Mouse (Mus musculus): ENCODE results near the gene Gm20388. TPM values are rescaled to one million over a fixed set of nuclear protein-coding genes. Genes with fewer than 3 reads are reported as not detected.
A peak's percentile ranks its signal among the peaks of the same experiment; 100 is the strongest.

Gene Gm20388
- polyA plus RNA-seq, 1 experiment from 2014 or later: 7.4 TPM

DNA sequence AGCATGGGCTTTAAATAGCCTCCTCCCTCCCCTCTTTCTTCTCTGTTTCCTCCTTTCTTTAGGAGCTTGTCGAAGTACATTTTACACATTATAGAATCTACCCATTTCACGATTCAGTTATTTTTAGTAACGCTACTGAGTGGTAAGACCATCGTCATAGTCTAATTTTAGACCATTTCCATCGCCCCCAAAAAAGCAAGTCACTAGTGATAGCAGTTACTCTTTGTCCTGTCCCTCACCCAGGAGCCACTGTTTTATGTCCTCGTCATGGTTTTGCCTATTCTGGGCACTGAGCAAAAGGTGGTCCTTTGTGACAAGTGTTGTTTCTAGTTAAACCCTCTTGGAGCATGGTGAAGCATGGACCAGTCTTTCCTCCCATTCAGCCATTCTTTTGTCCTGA, 209.3 kb downstream of the Gm20388 start:
- H3K4me1 ChIP-seq (ENCODE audit: control insufficient read depth, insufficient read depth, low read length): peaks cover 12% of the 10 kb centered on the region
- no peak overlapping the region for H3K27ac ChIP-seq (ENCODE audit: low read length)
- no peak overlapping the region for H3K9ac ChIP-seq (ENCODE audit: low read length)
- H3K9me3 ChIP-seq (replicated peaks; ENCODE audit: control insufficient read depth, low read length): no peaks in the 10 kb centered on the region
- WGBS: 80% methylated on average over 6 of the region's 6 CpGs
- H3K4me2 ChIP-seq (ENCODE audit: low read depth, low read length): no peak overlapping the region
- no peak for ATAC-seq (ENCODE audit: insufficient read depth, low FRiP score)
- H3K27me3 ChIP-seq (ENCODE audit: control insufficient read depth, insufficient read depth, low read length): peaks cover 16% of the 10 kb centered on the region
- no peak overlapping the region for H3K4me3 ChIP-seq (replicated peaks; ENCODE audit: low read length)
- no peaks in the 10 kb centered on the region for H3K36me3 ChIP-seq (ENCODE audit: control insufficient read depth, insufficient read depth, low read length)

DNA sequence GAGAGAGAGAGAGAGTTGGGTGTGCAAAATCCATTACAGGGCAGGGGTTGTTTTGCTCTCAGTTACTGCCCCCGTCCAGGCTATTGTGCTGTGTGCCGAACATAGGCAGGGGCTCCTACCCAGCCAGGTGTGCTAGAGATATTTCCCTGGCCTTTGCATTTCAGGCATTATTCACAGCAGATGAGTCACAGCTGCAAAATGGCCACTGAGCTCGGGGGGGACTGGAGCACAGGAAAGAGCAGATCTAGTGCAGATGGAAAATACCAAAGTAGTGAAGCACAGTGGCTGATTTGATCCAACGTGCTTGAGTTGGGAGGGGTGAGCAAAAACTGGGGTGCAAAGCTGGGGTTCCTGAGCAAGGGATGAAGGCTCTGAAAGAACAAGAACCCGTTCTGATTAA, 210.3 kb downstream of the Gm20388 start:
- ATAC-seq (ENCODE audit: insufficient read depth, low FRiP score): no peak
- H3K27me3 ChIP-seq (ENCODE audit: control insufficient read depth, insufficient read depth, low read length): peaks cover 7% of the 10 kb centered on the region
- H3K9ac ChIP-seq (ENCODE audit: low read length): no peak overlapping the region
- H3K36me3 ChIP-seq (ENCODE audit: control insufficient read depth, insufficient read depth, low read length): no peaks in the 10 kb centered on the region
- H3K4me1 ChIP-seq (ENCODE audit: control insufficient read depth, insufficient read depth, low read length): peaks cover 14% of the 10 kb centered on the region
- no peak overlapping the region for H3K4me3 ChIP-seq (replicated peaks; ENCODE audit: low read length)
- WGBS: 47% methylated on average over 5 of the region's 5 CpGs
- H3K4me2 ChIP-seq (ENCODE audit: low read depth, low read length): no peak overlapping the region
- H3K27ac ChIP-seq (ENCODE audit: low read length): no peak overlapping the region
- no peaks in the 10 kb centered on the region for H3K9me3 ChIP-seq (replicated peaks; ENCODE audit: control insufficient read depth, low read length)

DNA sequence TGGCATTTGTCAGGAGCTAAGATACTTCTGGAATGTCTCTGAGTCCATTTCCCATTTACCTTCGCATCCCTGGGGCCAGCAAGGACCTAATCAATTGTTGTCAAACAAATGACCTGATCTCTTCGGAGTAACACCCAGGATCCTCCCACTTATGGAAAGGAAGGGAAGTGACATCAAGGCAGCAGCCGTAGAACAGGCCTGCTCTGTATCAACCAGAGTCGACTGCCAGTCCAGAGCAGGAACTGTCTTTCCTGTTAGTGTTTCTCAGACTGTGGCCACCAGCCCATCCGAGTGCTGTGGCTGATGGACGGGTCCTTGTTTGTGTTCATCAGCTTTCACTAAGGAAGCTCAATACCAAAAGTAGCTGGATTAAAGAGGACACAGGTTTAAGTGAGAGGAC, 213.6 kb downstream of the Gm20388 start:
- H3K4me1 ChIP-seq (ENCODE audit: control insufficient read depth, insufficient read depth, low read length): peaks cover 26% of the 10 kb centered on the region
- H3K36me3 ChIP-seq (ENCODE audit: control insufficient read depth, insufficient read depth, low read length): no peaks in the 10 kb centered on the region
- H3K9ac ChIP-seq (ENCODE audit: low read length): no peak overlapping the region
- WGBS: 26% methylated on average over 6 of the region's 6 CpGs
- no peak for ATAC-seq (ENCODE audit: insufficient read depth, low FRiP score)
- no peak overlapping the region for H3K4me3 ChIP-seq (replicated peaks; ENCODE audit: low read length)
- no peaks in the 10 kb centered on the region; the same call in 1 of the 2 replicates for H3K9me3 ChIP-seq (replicated peaks; ENCODE audit: control insufficient read depth, low read length)
- H3K27ac ChIP-seq (ENCODE audit: low read length): peak overlapping the region; percentile 13; the same call in 1 of the 2 replicates
- no peaks in the 10 kb centered on the region for H3K27me3 ChIP-seq (ENCODE audit: control insufficient read depth, insufficient read depth, low read length)
- no peak overlapping the region for H3K4me2 ChIP-seq (ENCODE audit: low read depth, low read length)

GRCm38 (mm10) chr8:120124836-120125389, 214.3 kb downstream of the Gm20388 start:
- H3K4me2 ChIP-seq (ENCODE audit: low read depth, low read length): no peak overlapping the region
- peaks cover 26% of the 10 kb centered on the region for H3K4me1 ChIP-seq (ENCODE audit: control insufficient read depth, insufficient read depth, low read length)
- no peak for ATAC-seq (ENCODE audit: insufficient read depth, low FRiP score)
- no peak overlapping the region for H3K4me3 ChIP-seq (replicated peaks; ENCODE audit: low read length)
- no peaks in the 10 kb centered on the region; the same call in 1 of the 2 replicates for H3K9me3 ChIP-seq (replicated peaks; ENCODE audit: control insufficient read depth, low read length)
- no peak overlapping the region for H3K9ac ChIP-seq (ENCODE audit: low read length)
- H3K27me3 ChIP-seq (ENCODE audit: control insufficient read depth, insufficient read depth, low read length): no peaks in the 10 kb centered on the region
- no peaks in the 10 kb centered on the region for H3K36me3 ChIP-seq (ENCODE audit: control insufficient read depth, insufficient read depth, low read length)
- 54% methylated on average over 7 of the region's 7 CpGs for WGBS
- H3K27ac ChIP-seq (ENCODE audit: low read length): no peak overlapping the region

DNA sequence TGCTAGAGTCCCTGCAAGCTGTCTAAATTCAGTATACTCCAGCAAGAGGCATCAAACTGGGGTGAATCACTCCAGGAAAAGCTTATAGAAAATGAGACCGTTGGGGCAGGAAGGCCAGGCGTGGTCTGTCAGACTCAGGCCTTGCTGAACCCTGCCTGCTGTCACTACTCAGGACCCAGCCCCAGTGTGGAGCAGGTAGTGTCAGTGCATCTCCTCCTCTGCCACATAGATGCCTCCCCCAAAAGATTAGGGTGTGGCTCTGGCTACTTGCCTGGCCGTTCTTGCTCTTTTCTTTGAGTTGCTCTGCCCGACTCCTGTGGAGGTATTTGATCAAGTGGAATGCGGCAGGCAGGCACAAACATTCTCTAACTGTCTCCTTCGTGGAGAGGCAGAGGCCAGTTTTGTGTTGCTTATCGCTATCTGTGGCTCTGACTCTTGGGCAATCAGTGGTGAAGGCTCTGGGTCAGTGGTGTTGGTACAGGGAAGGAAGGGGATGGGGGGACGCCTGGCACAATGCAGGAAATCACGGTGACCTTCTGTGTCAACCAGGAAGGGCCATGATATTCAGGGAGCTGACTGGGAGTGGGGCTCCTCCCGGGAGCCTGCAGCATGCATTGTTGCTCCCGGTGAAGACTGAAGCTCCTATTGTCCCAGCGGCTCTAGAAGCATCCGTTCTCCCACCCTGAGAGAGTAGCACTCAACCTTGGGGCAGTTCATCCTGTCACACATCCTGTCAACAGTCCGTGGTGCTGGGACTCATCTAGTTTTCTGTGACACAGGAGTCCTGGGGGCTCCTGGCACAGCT, 215.9 kb downstream of the Gm20388 start:
- H3K27ac ChIP-seq (ENCODE audit: low read length): peak overlapping the region; percentile 65
- H3K36me3 ChIP-seq (ENCODE audit: control insufficient read depth, insufficient read depth, low read length): no peaks in the 10 kb centered on the region
- peaks cover 26% of the 10 kb centered on the region for H3K4me1 ChIP-seq (ENCODE audit: control insufficient read depth, insufficient read depth, low read length)
- H3K9me3 ChIP-seq (replicated peaks; ENCODE audit: control insufficient read depth, low read length): no peaks in the 10 kb centered on the region; the same call in 1 of the 2 replicates
- no peak overlapping the region for H3K4me3 ChIP-seq (replicated peaks; ENCODE audit: low read length)
- 25% methylated on average over 14 of the region's 14 CpGs for WGBS
- peak overlapping the region; percentile 28; the same call in 1 of the 2 replicates for H3K9ac ChIP-seq (ENCODE audit: low read length)
- ATAC-seq (ENCODE audit: insufficient read depth, low FRiP score): peak; percentile 51; the same call in 1 of the 2 replicates
- H3K27me3 ChIP-seq (ENCODE audit: control insufficient read depth, insufficient read depth, low read length): no peaks in the 10 kb centered on the region
- H3K4me2 ChIP-seq (ENCODE audit: low read depth, low read length): no peak overlapping the region

- Histone ChIP-seq H3K4me2 (ENCODE audit: low read depth, low read length) (no peak overlapping the region), H3K9ac (ENCODE audit: low read length) (no peak overlapping the region), H3K9me3 (replicated peaks; ENCODE audit: control insufficient read depth, low read length) (no peaks in the 10 kb centered on the region; the same call in 1 of the 2 replicates), H3K4me3 (replicated peaks; ENCODE audit: low read length) (no peak overlapping the region), H3K36me3 (ENCODE audit: control insufficient read depth, insufficient read depth, low read length) (no peaks in the 10 kb centered on the region), H3K27ac (ENCODE audit: low read length) (no peak overlapping the region), H3K4me1 (ENCODE audit: control insufficient read depth, insufficient read depth, low read length) (peaks cover 18% of the 10 kb centered on the region), H3K27me3 (ENCODE audit: control insufficient read depth, insufficient read depth, low read length) (no peaks in the 10 kb centered on the region)
- ATAC-seq (ENCODE audit: insufficient read depth, low FRiP score): no peak
- 78% methylated on average over 4 of the region's 4 CpGs for WGBS
These were observed 218.9 kb downstream of the Gm20388 start for GRCm38 (mm10) chr8:120129547-120129946.

GRCm38 (mm10) chr8:120131158-120131557, 220.5 kb downstream of the Gm20388 start:
- WGBS: 88% methylated on average over 8 of the region's 8 CpGs
- H3K27ac ChIP-seq (ENCODE audit: low read length): no peak overlapping the region
- H3K9me3 ChIP-seq (replicated peaks; ENCODE audit: control insufficient read depth, low read length): no peaks in the 10 kb centered on the region; the same call in 1 of the 2 replicates
- no peak overlapping the region for H3K4me2 ChIP-seq (ENCODE audit: low read depth, low read length)
- peaks cover 10% of the 10 kb centered on the region; the same call in 1 of the 2 replicates for H3K4me1 ChIP-seq (ENCODE audit: control insufficient read depth, insufficient read depth, low read length)
- H3K36me3 ChIP-seq (ENCODE audit: control insufficient read depth, insufficient read depth, low read length): no peaks in the 10 kb centered on the region
- no peak for ATAC-seq (ENCODE audit: insufficient read depth, low FRiP score)
- no peak overlapping the region for H3K4me3 ChIP-seq (replicated peaks; ENCODE audit: low read length)
- H3K27me3 ChIP-seq (ENCODE audit: control insufficient read depth, insufficient read depth, low read length): no peaks in the 10 kb centered on the region
- H3K9ac ChIP-seq (ENCODE audit: low read length): no peak overlapping the region

- Histone ChIP-seq H3K4me1 (ENCODE audit: control insufficient read depth, insufficient read depth, low read length) (0 out of 2 replicates have a peak, but pooled peaks cover 2% of the 10 kb centered on the region), H3K9me3 (replicated peaks; ENCODE audit: control insufficient read depth, low read length) (no peaks in the 10 kb centered on the region; the same call in 1 of the 2 replicates), H3K27me3 (ENCODE audit: control insufficient read depth, insufficient read depth, low read length) (no peaks in the 10 kb centered on the region), H3K4me3 (replicated peaks; ENCODE audit: low read length) (no peak overlapping the region), H3K36me3 (ENCODE audit: control insufficient read depth, insufficient read depth, low read length) (no peaks in the 10 kb centered on the region), H3K9ac (ENCODE audit: low read length) (no peak overlapping the region), H3K27ac (ENCODE audit: low read length) (no peak overlapping the region), H3K4me2 (ENCODE audit: low read depth, low read length) (no peak overlapping the region)
- 76% methylated on average over 7 of the region's 7 CpGs for WGBS
- no peak for ATAC-seq (ENCODE audit: insufficient read depth, low FRiP score)
These were observed 222.5 kb downstream of the Gm20388 start for GRCm38 (mm10) chr8:120133169-120133568.

DNA sequence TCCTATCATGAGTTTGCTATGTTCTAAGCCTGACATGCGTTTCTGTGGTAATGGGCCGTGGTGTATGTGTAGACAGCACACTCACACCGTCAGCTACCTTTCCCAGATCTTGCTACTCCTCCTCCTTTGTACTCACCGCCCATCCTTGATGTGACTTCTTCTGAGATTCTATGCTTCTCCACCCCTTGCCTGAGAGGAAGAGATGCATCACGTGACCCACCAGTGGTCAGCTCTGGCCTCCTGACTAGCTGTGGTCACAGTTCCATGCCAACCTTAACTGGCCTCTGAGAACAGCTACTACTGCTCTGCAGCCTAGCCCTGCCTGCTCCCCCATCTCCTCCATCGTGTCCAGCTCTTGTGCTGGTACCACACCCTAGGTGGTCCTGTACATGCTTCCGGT, 225.0 kb downstream of the Gm20388 start:
- no peak overlapping the region for H3K4me3 ChIP-seq (replicated peaks; ENCODE audit: low read length)
- H3K27me3 ChIP-seq (ENCODE audit: control insufficient read depth, insufficient read depth, low read length): no peaks in the 10 kb centered on the region
- ATAC-seq (ENCODE audit: insufficient read depth, low FRiP score): no peak
- H3K4me1 ChIP-seq (ENCODE audit: control insufficient read depth, insufficient read depth, low read length): 0 out of 2 replicates have a peak, but pooled peaks cover 2% of the 10 kb centered on the region
- no peaks in the 10 kb centered on the region for H3K9me3 ChIP-seq (replicated peaks; ENCODE audit: control insufficient read depth, low read length)
- WGBS: 89% methylated on average over 7 of the region's 7 CpGs
- H3K9ac ChIP-seq (ENCODE audit: low read length): no peak overlapping the region
- H3K36me3 ChIP-seq (ENCODE audit: control insufficient read depth, insufficient read depth, low read length): no peaks in the 10 kb centered on the region
- no peak overlapping the region for H3K4me2 ChIP-seq (ENCODE audit: low read depth, low read length)
- no peak overlapping the region for H3K27ac ChIP-seq (ENCODE audit: low read length)
